Mouse (Mus musculus) intestine, postnatal 0 days (tissue): ENCODE results near the gene Vsnl1. TPM values are rescaled to one million over a fixed set of nuclear protein-coding genes. Genes with fewer than 3 reads are reported as not detected.

Source experiments
- ATAC-seq: fragments of 200-750 bp; cut with Nextera tagmentation; 2 replicates; pipeline ENCODE4 v1.8.0; 2017; ENCODE audit warnings: mild to moderate bottlenecking, moderate TSS enrichment, moderate library complexity
- H3K27ac ChIP-seq: fragments of 300-500 bp; sonication (generic); 2 replicates; pipeline ENCODE4 v1.5.1; 2014; ENCODE audit warnings: mild to moderate bottlenecking, low read depth, low read length, moderate library complexity
- H3K27me3 ChIP-seq: fragments of 300-500 bp; sonication (generic); replicated peaks from 2 replicates; pipeline ENCODE4 v1.6.1; 2014; ENCODE audit warnings: low read length, mixed read lengths; ENCODE audit not compliant: control insufficient read depth, insufficient read depth
- H3K36me3 ChIP-seq: fragments of 300-500 bp; sonication (generic); 2 replicates; pipeline ENCODE4 v1.6.1; 2014; ENCODE audit warnings: mild to moderate bottlenecking, moderate library complexity; ENCODE audit not compliant: control insufficient read depth, insufficient read depth
- H3K4me1 ChIP-seq: fragments of 300-500 bp; sonication (generic); replicated peaks from 2 replicates; pipeline ENCODE4 v1.6.1; 2014; ENCODE audit warnings: antibody characterized with exemption, low read length, mixed read lengths; ENCODE audit not compliant: control insufficient read depth, insufficient read depth
- H3K4me2 ChIP-seq: fragments of 300-500 bp; sonication (generic); replicated peaks from 2 replicates; pipeline ENCODE4 v1.6.1; 2014; ENCODE audit warnings: low read depth, mild to moderate bottlenecking, moderate library complexity
- H3K4me3 ChIP-seq: fragments of 300-500 bp; sonication (generic); 2 replicates; pipeline ENCODE4 v1.5.1; 2014; ENCODE audit warnings: low read depth, low read length
- H3K9ac ChIP-seq: fragments of 300-500 bp; sonication (generic); 2 replicates; pipeline ENCODE4 v1.6.1; 2014; ENCODE audit warnings: mild to moderate bottlenecking, low read depth, low read length
- H3K9me3 ChIP-seq: fragments of 300-500 bp; sonication (generic); 2 replicates; pipeline ENCODE4 v1.6.1; 2016; ENCODE audit warnings: mixed run types; ENCODE audit not compliant: control insufficient read depth
- CTCF ChIP-seq: sonication (generic); IDR thresholded peaks from 2 replicates; pipeline ENCODE4 v1.5.1; 2016; ENCODE audit warnings: low read depth, mild to moderate bottlenecking, control low read depth, antibody characterized with exemption, moderate library complexity
- WGBS: fragments of 180-500 bp; shearing (Covaris S2); extraction: QIAGEN DNeasy Blood & Tissue Kit; methylation state at CpG from one replicate; pipeline ENCODE4 v1.1.7; 2014; 5-methylcytosine and 5-hydroxymethylcytosine counted together
- polyA plus RNA-seq: library from polyadenylated mRNA; unstranded; fragments of >200 nt; fragmentation: Nextera tagmentation; extraction: Ambion mirVana; gene quantifications from 2 replicates; pipeline ENCODE4 v1.2.1, GENCODE M21; 2015

Vsnl1 gene
- polyA plus RNA-seq, 1 experiment from 2014 or later: 0.17 TPM

DNA sequence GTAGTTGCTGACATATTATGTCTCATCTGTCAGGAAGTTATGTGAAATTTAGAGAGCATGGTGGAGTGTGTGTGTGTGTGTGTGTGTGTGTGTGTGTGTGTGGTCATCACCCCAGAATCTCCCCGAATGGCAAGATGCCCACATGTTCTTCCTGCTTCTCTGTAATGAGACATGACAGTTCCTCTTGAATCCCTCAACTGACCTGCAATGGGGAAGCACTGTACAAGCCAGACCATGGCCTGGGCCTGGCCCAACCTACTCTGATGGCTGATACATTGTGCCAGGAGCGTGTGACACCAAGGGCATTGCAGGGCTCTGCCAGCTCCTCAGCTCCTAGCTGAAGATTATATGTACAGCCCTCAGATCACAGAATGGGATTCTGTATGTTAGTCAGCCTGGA, 98.2 kb downstream of the Vsnl1 start:
- 90% methylated on average over 2 of the region's 2 CpGs for WGBS
- no peaks in the 10 kb centered on the region for H3K4me1 ChIP-seq
- no peak for TF ChIP-seq CTCF
- H3K27me3 ChIP-seq: no peaks in the 10 kb centered on the region
- no peak overlapping the region for H3K4me3 ChIP-seq
- no peaks in the 10 kb centered on the region for H3K36me3 ChIP-seq
- ATAC-seq: no peak
- no peak overlapping the region for H3K27ac ChIP-seq
- H3K9me3 ChIP-seq: no peaks in the 10 kb centered on the region
- no peak overlapping the region for H3K9ac ChIP-seq
- H3K4me2 ChIP-seq: no peak overlapping the region

DNA sequence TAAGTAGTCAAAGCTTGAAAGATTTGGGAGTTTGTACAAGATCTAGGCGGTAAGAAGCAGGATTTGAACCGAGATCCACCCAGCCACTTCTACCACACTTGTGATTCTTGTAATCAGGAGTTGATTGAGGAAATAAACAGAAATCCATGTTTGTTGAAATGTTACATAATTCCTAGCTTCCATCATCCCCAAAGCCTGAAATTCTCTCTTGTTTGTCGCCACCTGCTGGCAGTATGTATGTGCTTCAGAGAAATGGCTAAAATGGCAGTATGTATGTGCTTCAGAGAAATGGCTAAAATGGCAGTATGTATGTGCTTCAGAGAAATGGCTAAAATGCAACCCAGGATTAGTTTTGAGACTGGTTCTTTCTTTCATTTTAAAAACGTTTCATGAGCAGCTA, 99.6 kb downstream of the Vsnl1 start:
- no peak overlapping the region for H3K27ac ChIP-seq
- H3K27me3 ChIP-seq: no peaks in the 10 kb centered on the region
- H3K4me3 ChIP-seq: no peak overlapping the region
- no peak overlapping the region for H3K9ac ChIP-seq
- ATAC-seq: no peak
- 40% methylated on average over 4 of the region's 4 CpGs for WGBS
- no peaks in the 10 kb centered on the region for H3K9me3 ChIP-seq
- no peaks in the 10 kb centered on the region for H3K36me3 ChIP-seq
- peak; percentile 78 for TF ChIP-seq CTCF
- H3K4me2 ChIP-seq: no peak overlapping the region
- H3K4me1 ChIP-seq: no peaks in the 10 kb centered on the region

DNA sequence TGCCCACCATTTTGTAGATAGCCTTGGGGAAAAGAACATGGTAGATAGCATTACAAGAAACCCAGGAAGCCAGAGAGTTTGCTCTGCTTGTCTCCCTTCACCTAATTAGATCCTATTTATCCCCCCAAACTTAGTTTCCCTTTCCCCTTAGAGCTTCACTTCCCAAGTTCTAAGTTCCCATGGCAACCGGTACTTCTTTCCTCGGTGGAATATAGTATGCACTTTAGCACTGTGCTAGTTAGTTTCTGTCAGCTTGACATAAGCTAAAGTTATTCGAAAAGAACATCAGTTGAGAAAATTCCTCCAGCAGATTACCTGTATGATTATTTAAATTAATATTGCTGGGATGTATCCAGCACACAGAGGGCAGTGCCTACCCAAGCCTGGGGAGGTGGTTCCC, 109.9 kb downstream of the Vsnl1 start:
- TF ChIP-seq CTCF: no peak
- 89% methylated on average over 3 of the region's 3 CpGs for WGBS
- Histone ChIP-seq H3K27me3 (no peaks in the 10 kb centered on the region), H3K4me1 (no peaks in the 10 kb centered on the region), H3K9ac (no peak overlapping the region), H3K9me3 (no peaks in the 10 kb centered on the region), H3K36me3 (no peaks in the 10 kb centered on the region), H3K27ac (no peak overlapping the region), H3K4me3 (no peak overlapping the region), H3K4me2 (no peak overlapping the region)
- ATAC-seq: no peak

DNA sequence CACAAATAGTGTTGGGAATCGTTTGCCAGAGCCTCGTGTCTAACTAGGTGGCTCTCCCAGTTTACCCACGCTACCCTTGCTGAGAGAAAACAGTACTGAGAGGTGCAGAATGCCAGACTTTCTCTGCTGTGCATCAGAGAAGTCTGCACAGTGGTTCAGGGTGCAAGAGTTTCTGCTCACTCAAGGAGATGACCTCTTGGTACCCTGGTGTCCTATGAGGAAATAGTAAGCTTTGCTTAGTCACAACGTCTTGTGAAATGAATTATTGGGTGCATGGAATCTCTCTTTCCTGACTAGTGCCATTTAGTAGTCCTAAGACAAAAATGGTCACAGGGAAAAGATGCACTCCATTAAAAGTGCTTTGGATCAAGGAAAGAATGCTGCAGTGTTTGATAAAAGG, 111.9 kb downstream of the Vsnl1 start:
- 39% methylated on average over 4 of the region's 4 CpGs for WGBS
- no peaks in the 10 kb centered on the region for H3K27me3 ChIP-seq
- ATAC-seq: no peak
- no peaks in the 10 kb centered on the region for H3K4me1 ChIP-seq
- H3K36me3 ChIP-seq: no peaks in the 10 kb centered on the region
- TF ChIP-seq CTCF: no peak
- no peak overlapping the region for H3K4me3 ChIP-seq
- H3K9me3 ChIP-seq: no peaks in the 10 kb centered on the region
- no peak overlapping the region for H3K27ac ChIP-seq
- no peak overlapping the region for H3K4me2 ChIP-seq
- H3K9ac ChIP-seq: no peak overlapping the region

DNA sequence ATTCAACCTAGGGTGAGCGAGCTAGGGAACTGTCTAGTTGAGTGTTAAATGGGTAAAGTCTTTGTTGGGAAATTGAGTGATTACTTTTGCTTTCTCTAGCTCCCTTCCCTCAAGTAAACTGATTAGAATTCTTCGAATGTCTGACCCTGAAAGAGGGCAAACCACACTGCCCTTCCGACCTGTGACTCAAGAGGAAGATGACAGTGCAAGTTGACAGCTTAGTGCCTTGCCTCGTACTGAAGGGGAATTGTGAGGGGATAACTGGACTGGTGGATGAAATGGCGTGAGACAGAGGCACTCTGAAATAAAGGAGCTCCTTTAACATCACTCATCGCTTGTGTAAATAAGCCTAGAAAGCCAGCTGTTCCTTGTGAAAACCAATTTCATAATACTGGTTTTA, 118.7 kb downstream of the Vsnl1 start:
- no peak for TF ChIP-seq CTCF
- Histone ChIP-seq H3K27ac (no peak overlapping the region), H3K9me3 (no peaks in the 10 kb centered on the region), H3K27me3 (no peaks in the 10 kb centered on the region), H3K36me3 (peaks cover 38% of the 10 kb centered on the region), H3K9ac (no peak overlapping the region), H3K4me3 (no peak overlapping the region), H3K4me2 (no peak overlapping the region), H3K4me1 (no peaks in the 10 kb centered on the region)
- 53% methylated on average over 6 of the region's 6 CpGs for WGBS
- no peak for ATAC-seq

DNA sequence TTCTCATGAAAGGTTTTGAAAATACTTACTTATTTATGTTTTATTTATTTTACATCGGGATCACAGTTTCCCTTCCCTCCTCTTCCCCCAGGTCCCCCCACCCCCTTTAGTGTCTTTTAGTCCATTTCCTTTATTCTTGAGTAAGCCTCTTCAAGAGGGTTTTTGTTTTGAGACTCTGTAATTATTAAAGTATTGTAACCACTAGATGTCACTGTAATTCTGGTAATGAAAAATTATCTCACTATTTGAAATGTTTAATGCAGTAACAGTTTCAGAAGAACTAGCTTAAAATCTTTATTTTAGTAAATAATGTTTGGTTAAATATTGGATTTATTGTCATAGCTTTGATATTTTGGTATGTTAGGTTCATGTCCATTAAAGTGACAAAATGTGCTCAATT, 122.6 kb downstream of the Vsnl1 start:
- WGBS: 50% methylated on average over 1 of the region's 1 CpGs
- ATAC-seq: no peak
- no peaks in the 10 kb centered on the region for H3K27me3 ChIP-seq
- no peak overlapping the region for H3K9ac ChIP-seq
- peaks cover 51% of the 10 kb centered on the region for H3K36me3 ChIP-seq
- H3K4me1 ChIP-seq: no peaks in the 10 kb centered on the region
- H3K4me2 ChIP-seq: no peak overlapping the region
- TF ChIP-seq CTCF: peak; percentile 36
- H3K27ac ChIP-seq: no peak overlapping the region
- H3K9me3 ChIP-seq: no peaks in the 10 kb centered on the region
- no peak overlapping the region for H3K4me3 ChIP-seq

DNA sequence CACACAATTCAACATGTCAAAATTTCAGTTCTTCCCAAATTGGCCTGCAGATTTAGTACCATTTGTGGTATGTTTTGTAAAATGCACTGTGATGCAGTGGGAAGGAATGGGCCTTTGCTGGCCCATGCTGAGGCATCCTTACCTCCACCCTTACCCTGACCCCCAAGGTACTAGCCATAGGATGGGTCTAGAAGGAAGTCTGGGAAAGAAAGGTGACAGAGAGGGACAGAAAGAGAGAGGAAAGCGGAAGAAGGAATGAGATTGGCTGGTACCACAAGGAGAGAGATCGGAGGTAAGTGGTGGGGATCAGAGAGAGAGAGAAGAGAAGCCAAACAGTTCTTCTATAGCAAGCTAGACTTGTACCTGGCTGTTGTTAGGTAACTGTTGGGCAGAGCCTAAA, 125.3 kb downstream of the Vsnl1 start:
- no peaks in the 10 kb centered on the region for H3K4me1 ChIP-seq
- H3K9me3 ChIP-seq: no peaks in the 10 kb centered on the region
- H3K4me2 ChIP-seq: no peak overlapping the region
- no peak for ATAC-seq
- WGBS: 98% methylated on average over 2 of the region's 2 CpGs
- TF ChIP-seq CTCF: no peak
- H3K36me3 ChIP-seq: peaks cover 52% of the 10 kb centered on the region
- H3K27me3 ChIP-seq: no peaks in the 10 kb centered on the region
- no peak overlapping the region for H3K4me3 ChIP-seq
- no peak overlapping the region for H3K9ac ChIP-seq
- no peak overlapping the region for H3K27ac ChIP-seq
